Comparison of ENCODE assay signal across 26 mouse cellular contexts in the genomic region with DNA sequence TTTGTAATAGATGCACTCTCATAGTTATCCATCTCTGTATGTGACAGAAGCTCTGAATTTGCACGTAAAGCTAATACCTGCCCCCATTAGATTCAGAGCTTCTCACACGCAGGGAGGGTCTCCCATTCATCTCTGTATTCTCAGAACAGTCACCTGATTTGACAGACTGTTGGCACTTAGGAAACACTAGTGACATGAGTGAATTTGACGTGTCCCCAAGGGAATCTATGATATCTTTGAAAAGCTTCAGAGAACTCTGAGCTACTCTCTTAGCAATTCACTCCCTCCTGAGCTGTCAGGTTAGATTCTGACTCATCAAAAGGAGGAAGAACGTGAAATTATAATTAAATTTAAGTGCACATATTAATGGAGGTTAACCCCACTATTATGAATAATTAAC.
DNase-seq lines count a peak whose midpoint lies in the region; ATAC-seq and TF ChIP-seq lines count a peak whose summit lies in the region.
"Had no signal": no experiment of that assay in that cellular context is flagged by ENCODE, and none has a peak within 500 bp of the region (broad histone marks: within the 10 kb centered on the region; RNA-seq: fewer than 3 reads in every experiment).

No protein-coding gene starts in this region.

- WGBS in forebrain, embryonic 14.5 days = 80% methylated on average over 4 of the region's 4 CpGs
- 87% methylated on average over 4 of the region's 4 CpGs for WGBS in forebrain, embryonic 11.5 days
- WGBS in midbrain, embryonic 13.5 days = 77% methylated on average over 4 of the region's 4 CpGs
- 84% methylated on average over 4 of the region's 4 CpGs for WGBS in midbrain, embryonic 11.5 days
- WGBS in midbrain, postnatal 0 days = 59% methylated on average over 4 of the region's 4 CpGs

- no peak overlapping the region for H3K9ac ChIP-seq in forebrain, embryonic 14.5 days (ENCODE audit: low read length)
- no peak overlapping the region for H3K9ac ChIP-seq in forebrain, embryonic 11.5 days (ENCODE audit: low read length)
- H3K9ac ChIP-seq in midbrain, embryonic 13.5 days (replicated peaks) = no peak overlapping the region
- no peak overlapping the region for H3K9ac ChIP-seq in midbrain, embryonic 11.5 days (ENCODE audit: low read length)
- no peak overlapping the region for H3K9ac ChIP-seq in midbrain, postnatal 0 days (replicated peaks; ENCODE audit: low read length, poor library complexity, severe bottlenecking)
- H3K9ac ChIP-seq: hindbrain, embryonic 14.5 days; limb, embryonic 12.5 days; liver, embryonic 15.5 days; lung, embryonic 14.5 days; neural tube, embryonic 12.5 days had no signal

- no peak overlapping the region for H3K27ac ChIP-seq in forebrain, embryonic 14.5 days (ENCODE audit: low read depth, low read length)
- H3K27ac ChIP-seq in forebrain, embryonic 11.5 days (ENCODE audit: low read depth, low read length) = no peak overlapping the region
- H3K27ac ChIP-seq in midbrain, embryonic 13.5 days = no peak overlapping the region
- no peak overlapping the region for H3K27ac ChIP-seq in midbrain, embryonic 11.5 days (ENCODE audit: low read depth, low read length)
- H3K27ac ChIP-seq in midbrain, postnatal 0 days (ENCODE audit: low read depth, low read length) = no peak overlapping the region
- H3K27ac ChIP-seq: hindbrain, embryonic 14.5 days; limb, embryonic 12.5 days; liver, embryonic 15.5 days; neural tube, embryonic 12.5 days had no signal

- intact Hi-C loops in left cerebral cortex, postnatal 14 days (cut with DNase I) = no loop called here

- TF ChIP-seq CTCF in midbrain, postnatal 0 days (IDR thresholded peaks at IDR 0.05) = no peak

- DNase-seq in forebrain, embryonic 14.5 days (ENCODE audit: low spot score) = peak; percentile 41
- no peak for DNase-seq in forebrain, embryonic 11.5 days (ENCODE audit: low spot score)
- DNase-seq in midbrain, embryonic 11.5 days (ENCODE audit: low spot score, missing footprints) = no peak
- peak; percentile 15 for DNase-seq in midbrain, postnatal 0 days (ENCODE audit: low spot score)
- DNase-seq in left cerebral cortex, postnatal 14 days (ENCODE audit: low spot score in 2 of 2) = no peak
- DNase-seq in right cerebral cortex, postnatal 4 days = no peak
- DNase-seq: adrenal gland, postnatal 14 days; cerebellum, adult 18-20 months; cerebellum, postnatal 10 days; gastrocnemius, postnatal 14 days; kidney, adult 11 months; kidney, postnatal 14 days; layer of hippocampus, adult 9-11 months; lung, embryonic 14.5 days; lung, postnatal 14 days; thymus, postnatal 14 days had no signal

- H3K9me3 ChIP-seq in forebrain, embryonic 14.5 days (replicated peaks; ENCODE audit: control insufficient read depth, low read length) = no peaks in the 10 kb centered on the region
- H3K9me3 ChIP-seq in forebrain, embryonic 11.5 days (ENCODE audit: control insufficient read depth, low read length) = no peaks in the 10 kb centered on the region
- no peaks in the 10 kb centered on the region for H3K9me3 ChIP-seq in midbrain, embryonic 13.5 days
- H3K9me3 ChIP-seq in midbrain, embryonic 11.5 days (ENCODE audit: control insufficient read depth, low read length) = no peaks in the 10 kb centered on the region
- H3K9me3 ChIP-seq in midbrain, postnatal 0 days (ENCODE audit: low read length) = no peaks in the 10 kb centered on the region
- H3K9me3 ChIP-seq: G1E; limb, embryonic 12.5 days; liver, embryonic 15.5 days; neural tube, embryonic 12.5 days had no signal

- no peaks in the 10 kb centered on the region for H3K36me3 ChIP-seq in forebrain, embryonic 14.5 days (ENCODE audit: control insufficient read depth, insufficient read depth, low read length)
- H3K36me3 ChIP-seq in forebrain, embryonic 11.5 days (ENCODE audit: control insufficient read depth, insufficient read depth, low read length) = no peaks in the 10 kb centered on the region
- no peaks in the 10 kb centered on the region for H3K36me3 ChIP-seq in midbrain, embryonic 13.5 days
- no peaks in the 10 kb centered on the region for H3K36me3 ChIP-seq in midbrain, embryonic 11.5 days (ENCODE audit: control insufficient read depth, insufficient read depth, low read length)
- no peaks in the 10 kb centered on the region for H3K36me3 ChIP-seq in midbrain, postnatal 0 days (ENCODE audit: insufficient read depth, low read length)
- H3K36me3 ChIP-seq: G1E; limb, embryonic 12.5 days; liver, embryonic 15.5 days; neural tube, embryonic 12.5 days had no signal

- H3K4me3 ChIP-seq in forebrain, embryonic 14.5 days (ENCODE audit: low read depth, low read length) = no peak overlapping the region
- H3K4me3 ChIP-seq in forebrain, embryonic 11.5 days (ENCODE audit: low read depth, low read length) = no peak overlapping the region
- no peak overlapping the region for H3K4me3 ChIP-seq in midbrain, embryonic 13.5 days (replicated peaks)
- no peak overlapping the region for H3K4me3 ChIP-seq in midbrain, embryonic 11.5 days (ENCODE audit: low read depth, low read length)
- H3K4me3 ChIP-seq in midbrain, postnatal 0 days (ENCODE audit: low read depth, low read length) = no peak overlapping the region
- H3K4me3 ChIP-seq: erythroblast, embryonic 14.5 days; limb, embryonic 12.5 days; liver, embryonic 15.5 days; myocyte; neural tube, embryonic 12.5 days had no signal

- H3K4me1 ChIP-seq in forebrain, embryonic 14.5 days (ENCODE audit: control insufficient read depth, insufficient read depth, low read length) = no peaks in the 10 kb centered on the region
- H3K4me1 ChIP-seq in forebrain, embryonic 11.5 days (replicated peaks; ENCODE audit: control insufficient read depth, insufficient read depth, low read length) = no peaks in the 10 kb centered on the region
- no peaks in the 10 kb centered on the region for H3K4me1 ChIP-seq in midbrain, embryonic 13.5 days (replicated peaks)
- H3K4me1 ChIP-seq in midbrain, embryonic 11.5 days (ENCODE audit: control insufficient read depth, insufficient read depth, low read length) = no peaks in the 10 kb centered on the region
- no peaks in the 10 kb centered on the region for H3K4me1 ChIP-seq in midbrain, postnatal 0 days (ENCODE audit: insufficient read depth, low read length)
- H3K4me1 ChIP-seq: limb, embryonic 12.5 days; liver, embryonic 15.5 days; neural tube, embryonic 12.5 days had no signal

- no peaks in the 10 kb centered on the region for H3K27me3 ChIP-seq in forebrain, embryonic 14.5 days (replicated peaks; ENCODE audit: control insufficient read depth, insufficient read depth, low read length)
- no peaks in the 10 kb centered on the region for H3K27me3 ChIP-seq in forebrain, embryonic 11.5 days (ENCODE audit: control insufficient read depth, insufficient read depth, low read length)
- no peaks in the 10 kb centered on the region for H3K27me3 ChIP-seq in midbrain, embryonic 13.5 days
- no peaks in the 10 kb centered on the region for H3K27me3 ChIP-seq in midbrain, embryonic 11.5 days (ENCODE audit: control insufficient read depth, insufficient read depth, low read length)
- H3K27me3 ChIP-seq in midbrain, postnatal 0 days (ENCODE audit: insufficient read depth, low read length) = no peaks in the 10 kb centered on the region
- H3K27me3 ChIP-seq: limb, embryonic 12.5 days; liver, embryonic 15.5 days; neural tube, embryonic 12.5 days; Patski had no signal

- no peak overlapping the region for H3K4me2 ChIP-seq in forebrain, embryonic 14.5 days (ENCODE audit: low read length)
- H3K4me2 ChIP-seq in forebrain, embryonic 11.5 days (ENCODE audit: low read depth, low read length, severe bottlenecking) = no peak overlapping the region
- no peak overlapping the region for H3K4me2 ChIP-seq in midbrain, embryonic 13.5 days (replicated peaks)
- H3K4me2 ChIP-seq in midbrain, embryonic 11.5 days = no peak overlapping the region
- no peak overlapping the region for H3K4me2 ChIP-seq in midbrain, postnatal 0 days (ENCODE audit: low read depth, low read length, poor library complexity, severe bottlenecking)
- H3K4me2 ChIP-seq: hindbrain, embryonic 14.5 days; limb, embryonic 12.5 days; liver, embryonic 15.5 days; lung, embryonic 14.5 days; neural tube, embryonic 12.5 days had no signal

- ATAC-seq in forebrain, embryonic 14.5 days = no peak
- ATAC-seq in forebrain, embryonic 11.5 days (replicated peaks; ENCODE audit: low FRiP score) = no peak
- 0 out of 2 replicates have a peak, but pooled peaks have one; percentile 66 for ATAC-seq in midbrain, embryonic 13.5 days
- ATAC-seq in midbrain, embryonic 11.5 days (ENCODE audit: low FRiP score) = no peak
- ATAC-seq in midbrain, postnatal 0 days (ENCODE audit: low FRiP score) = peak; percentile 20; the same call in 1 of the 2 replicates
- ATAC-seq: inflammation-experienced regulatory T-cells, adult 6 months; Patski had no signal

Comparison
In these comparisons a context has a peak if more than half of its experiments do, and no peak if none do; other contexts are left out.
1. ATAC-seq: peak in midbrain, embryonic 13.5 days (single experiment) and midbrain, postnatal 0 days (single experiment); none in forebrain, embryonic 14.5 days (single experiment), forebrain, embryonic 11.5 days (single experiment) and midbrain, embryonic 11.5 days (single experiment).
2. DNase-seq: peak in forebrain, embryonic 14.5 days (single experiment) and midbrain, postnatal 0 days (single experiment); none in forebrain, embryonic 11.5 days (single experiment), midbrain, embryonic 11.5 days (single experiment), left cerebral cortex, postnatal 14 days (0 of 2) and right cerebral cortex, postnatal 4 days (single experiment).